Mouse (Mus musculus) hematopoietic stem cell, adult 5-6 weeks (primary cell): Measurements from ENCODE around the gene Mical2. TPM values are rescaled to one million over a fixed set of nuclear protein-coding genes. Genes with fewer than 3 reads are reported as not detected.

Experiments used
- ATAC-seq, 2 experiments: fragments of 125-278 bp in 1 of 2; replicated peaks in 1 of 2; 2 replicates each; pipeline ENCODE4 v1.8.0; 2016 to 2017; ENCODE audit warnings: inconsistent platforms in 2 of 2, mild to moderate bottlenecking in 2 of 2, moderate number of reproducible peaks in 2 of 2, low read depth in 1 of 2, moderate TSS enrichment in 1 of 2; ENCODE audit not compliant: low FRiP score in 2 of 2, poor library complexity in 2 of 2, severe bottlenecking in 2 of 2, insufficient read depth in 1 of 2, low TSS enrichment in 1 of 2
- total RNA-seq: library from RNA; stranded (forward); fragments of 172-1452, 232-1000 nt; gene quantifications from 2 replicates; pipeline ENCODE4 v1.2.3, GENCODE M21; 2017

The Mical2 gene
- total RNA-seq, 1 experiment from 2014 or later, result 1.5 TPM

DNA sequence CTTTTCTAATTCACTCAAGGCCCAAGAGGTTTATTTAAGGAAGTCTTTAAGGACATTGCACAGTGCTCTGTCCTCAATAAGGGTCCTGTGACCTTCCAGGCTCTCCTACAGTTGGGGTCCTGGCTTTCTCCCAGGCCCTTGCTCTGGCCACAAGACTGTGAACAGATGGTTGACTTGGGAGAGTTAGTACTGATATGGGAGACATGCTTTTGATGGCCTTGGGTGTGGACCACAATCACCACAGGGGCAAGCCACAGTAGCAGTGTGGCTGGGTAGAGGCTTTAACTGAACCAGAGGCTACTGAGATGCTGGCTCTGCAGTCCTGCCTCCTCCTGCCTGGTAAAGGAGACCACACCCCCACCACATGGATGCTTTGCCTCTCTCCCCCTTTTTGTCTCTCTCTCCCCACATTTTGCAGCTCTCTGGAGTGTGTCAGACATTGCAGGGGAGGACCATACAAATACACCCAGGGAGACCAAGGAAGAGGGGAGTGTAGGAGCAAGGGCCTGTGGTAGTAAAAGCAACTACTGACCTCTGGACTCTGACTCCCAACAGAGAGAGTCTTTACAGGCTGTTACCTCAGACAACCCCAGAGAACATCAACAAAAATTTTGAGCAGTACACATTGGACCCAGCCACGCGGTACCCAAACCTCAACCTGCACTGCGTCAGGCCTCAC, 94.5 kb downstream of the Mical2 start:
- no peak for ATAC-seq

- ATAC-seq, result peak; percentile 75 to 87
These were observed 96.4 kb downstream of the Mical2 start for GRCm38 (mm10) chr7:112321798-112322794.

DNA sequence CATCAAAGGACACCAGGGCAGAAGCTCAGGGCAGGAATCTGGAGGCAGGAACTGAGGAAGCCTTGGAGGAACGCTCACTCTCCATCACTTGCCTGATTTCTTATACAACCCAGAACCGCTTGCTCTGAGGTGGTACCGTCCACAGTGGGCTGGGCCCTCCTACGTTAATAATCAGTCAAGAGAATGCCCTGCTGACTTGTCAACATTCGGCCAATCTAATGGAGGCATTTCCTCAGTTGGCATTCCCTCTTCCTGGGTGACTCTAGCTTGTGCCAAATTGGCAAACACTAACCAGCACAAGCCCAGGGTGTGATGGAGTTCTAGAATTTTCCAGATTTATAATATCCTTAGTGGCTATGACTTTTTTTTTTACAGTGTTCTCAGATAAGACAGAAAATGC, 98.9 kb downstream of the Mical2 start:
- ATAC-seq, result no peak

- ATAC-seq, result no peak
These were observed 101.2 kb downstream of the Mical2 start for GRCm38 (mm10) chr7:112326852-112327251.

- ATAC-seq, result peak; percentile 42 to 53; a peak in 2 of 4 replicates
These were observed 103.3 kb downstream of the Mical2 start for GRCm38 (mm10) chr7:112328969-112329368.

DNA sequence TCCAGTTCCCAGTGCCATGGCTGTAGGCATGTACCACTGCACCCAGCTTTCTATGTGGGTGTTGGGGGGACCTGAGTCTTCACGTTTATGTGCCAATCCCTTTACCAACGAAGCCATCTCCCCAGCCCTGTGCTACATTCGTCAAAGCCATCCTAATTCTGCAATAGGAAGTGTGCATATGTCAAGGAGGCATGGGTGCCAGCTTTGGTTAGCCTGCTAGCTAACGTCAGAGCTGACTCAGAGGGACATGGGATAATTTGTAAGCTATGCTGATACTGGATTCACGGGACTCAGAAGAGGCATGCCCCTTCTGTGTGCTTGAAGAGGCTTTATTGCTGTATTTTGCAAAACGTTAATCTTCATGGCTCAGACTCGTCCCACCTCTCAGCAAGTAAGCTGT, 103.8 kb downstream of the Mical2 start:
- no peak for ATAC-seq

DNA sequence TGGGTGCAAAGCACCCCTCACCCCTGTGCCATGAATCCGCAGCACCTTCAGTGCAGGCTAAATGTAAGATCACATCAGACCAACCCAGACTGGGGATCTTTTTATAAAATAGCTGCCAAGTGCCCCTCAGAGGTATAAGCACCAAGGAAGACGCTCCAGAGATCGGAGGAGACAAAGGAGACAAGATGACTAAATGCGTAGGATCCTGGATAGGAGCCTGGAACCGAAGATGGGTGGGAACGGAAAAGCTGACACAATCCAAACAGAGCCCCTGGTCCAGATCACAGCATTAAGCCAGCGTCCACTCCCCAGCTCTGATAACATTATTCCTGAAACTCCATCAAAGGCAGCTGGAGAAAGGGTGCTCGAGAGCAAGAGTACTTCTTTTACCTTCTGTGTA, 105.3 kb downstream of the Mical2 start:
- no peak for ATAC-seq

GRCm38 (mm10) chr7:112331804-112332203, 106.1 kb downstream of the Mical2 start:
- ATAC-seq, result no peak

- ATAC-seq, result no peak
These were observed 106.8 kb downstream of the Mical2 start for GRCm38 (mm10) chr7:112332426-112332825.

GRCm38 (mm10) chr7:112333404-112333803, 107.7 kb downstream of the Mical2 start:
- ATAC-seq, result no peak

DNA sequence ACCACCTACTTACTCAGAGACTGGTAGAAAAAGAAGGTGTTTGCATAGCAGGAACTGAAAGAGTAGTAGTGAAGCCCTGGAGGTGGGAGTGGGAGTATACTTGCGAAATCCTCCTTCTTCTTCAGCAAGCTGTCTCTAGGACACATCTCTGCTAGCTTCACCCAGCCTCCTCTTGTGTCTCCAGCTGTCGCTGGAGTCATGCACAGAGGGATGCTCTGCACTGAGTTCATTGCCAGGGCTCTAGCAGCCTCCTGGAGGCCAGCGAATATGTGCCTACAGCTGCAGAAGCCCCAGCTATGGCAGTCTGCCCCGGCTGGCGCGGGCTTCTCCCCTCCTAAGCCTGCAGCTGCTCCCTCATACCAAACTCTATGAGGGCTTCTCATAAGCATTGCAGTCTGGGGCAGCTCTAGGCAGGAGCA, 110.6 kb downstream of the Mical2 start:
- no peak for ATAC-seq

DNA sequence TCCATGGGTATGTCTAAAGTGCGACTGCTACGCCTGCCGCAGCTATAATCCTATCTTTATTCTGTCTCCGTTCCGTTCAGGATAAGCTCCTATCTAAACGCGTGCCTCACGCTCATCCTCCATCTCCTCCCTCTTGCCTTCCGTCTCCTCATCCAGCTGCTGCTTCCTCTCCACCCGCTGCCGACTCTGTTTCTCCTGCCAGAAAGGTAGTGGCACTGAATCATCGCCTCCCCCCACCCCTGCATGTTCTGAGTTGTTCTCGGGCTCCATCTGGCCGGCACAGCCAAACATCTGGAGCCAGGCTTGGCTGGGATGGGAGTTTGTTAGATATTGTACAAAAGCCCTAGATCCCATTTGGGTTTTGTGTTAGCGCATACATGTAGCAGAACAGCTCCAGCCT, 111.1 kb downstream of the Mical2 start:
- no peak for ATAC-seq

DNA sequence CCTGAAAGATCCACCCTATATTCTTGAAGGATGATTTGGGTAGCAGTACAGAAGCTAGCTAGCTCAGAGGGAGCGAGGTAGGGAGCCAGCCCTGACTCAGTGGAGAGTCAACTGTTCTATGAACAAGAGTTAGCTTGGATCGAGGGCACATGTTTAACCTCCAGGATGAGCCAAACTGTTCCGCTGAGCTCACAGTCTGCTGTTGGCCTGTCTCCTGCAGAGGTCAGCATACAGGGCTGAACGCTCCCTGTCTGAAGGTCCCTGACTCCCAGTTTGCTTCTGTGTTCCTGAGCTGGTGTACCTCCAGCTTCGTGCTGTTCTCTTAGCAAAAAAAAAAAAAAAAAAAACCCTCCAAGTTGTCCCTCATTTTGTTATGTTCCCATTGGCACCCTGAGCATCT, 112.1 kb downstream of the Mical2 start:
- no peak for ATAC-seq

GRCm38 (mm10) chr7:112341052-112341451, 115.4 kb downstream of the Mical2 start:
- peak; percentile 42 to 55; a peak in 3 of 4 replicates for ATAC-seq

DNA sequence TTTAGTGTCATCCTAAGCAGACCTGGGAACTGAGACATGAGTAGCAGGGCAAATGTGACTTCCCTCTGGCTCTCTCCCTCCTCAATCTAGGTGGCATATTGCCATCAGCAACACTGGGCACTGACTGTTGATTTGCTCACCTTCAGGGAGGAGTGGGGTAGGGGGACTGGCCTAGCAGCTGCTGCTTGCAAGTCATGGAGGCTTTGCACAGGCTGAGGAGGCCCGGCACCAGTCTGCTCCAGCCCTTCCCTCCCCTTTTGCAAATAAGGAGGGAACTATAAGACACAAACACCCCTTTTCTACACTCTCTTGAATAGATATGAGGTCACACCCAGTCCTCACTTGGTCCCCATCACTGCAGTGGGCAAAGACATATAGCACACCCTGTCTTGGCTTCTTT, 120.0 kb downstream of the Mical2 start:
- no peak for ATAC-seq

DNA sequence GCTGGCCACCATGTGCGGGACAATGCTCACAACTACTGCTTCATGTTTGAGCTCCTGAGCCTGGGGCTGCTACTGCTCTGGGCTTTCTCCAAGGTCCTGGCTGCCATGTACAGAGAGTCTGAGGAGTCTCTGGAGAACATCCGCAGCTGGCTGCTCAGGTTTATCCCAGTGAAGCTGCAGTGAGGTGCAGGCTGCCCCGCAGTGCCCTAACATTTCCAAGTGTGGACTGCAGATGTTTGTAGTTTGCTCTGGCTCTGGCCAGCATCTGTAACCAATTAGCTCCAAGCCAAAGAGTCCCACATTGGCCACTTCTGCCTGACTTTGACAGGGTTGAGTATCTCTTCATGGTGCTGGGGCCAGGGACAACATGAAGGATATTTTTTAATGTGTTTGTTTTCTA, 125.9 kb downstream of the Mical2 start:
- no peak for ATAC-seq

- no peak for ATAC-seq
These were observed 126.3 kb downstream of the Mical2 start for GRCm38 (mm10) chr7:112352005-112352404.

DNA sequence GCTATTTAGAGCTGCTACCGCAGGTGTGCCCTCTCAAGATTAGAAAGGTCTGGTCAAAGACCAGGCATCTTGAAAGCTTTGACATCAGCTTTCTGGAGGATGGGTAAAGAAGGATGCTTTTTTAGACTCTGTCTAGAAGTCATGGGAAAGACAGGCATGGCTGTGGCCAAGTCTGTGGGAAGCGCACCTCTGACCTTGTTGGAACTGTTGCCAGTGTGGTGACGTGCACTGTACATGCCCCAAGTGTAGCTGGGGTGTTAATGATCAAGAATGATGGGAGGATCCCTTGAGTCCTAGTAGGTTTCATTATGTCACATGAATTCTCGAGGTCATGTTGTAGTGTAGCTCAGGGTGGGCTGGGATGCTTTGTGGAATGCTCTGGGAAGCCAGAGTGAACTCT, 127.4 kb downstream of the Mical2 start:
- no peak for ATAC-seq
